Mouse (Mus musculus): ENCODE results near the gene Clca3a2. TPM values are rescaled to one million over a fixed set of nuclear protein-coding genes. Genes with fewer than 3 reads are reported as not detected.
A peak's percentile ranks its signal among the peaks of the same experiment; 100 is the strongest.
"Not testable (repeated sequence)": the region's sequence is repeated elsewhere in the genome, so short reads cannot be mapped to it uniquely, and the experiment has no call there.

Clca3a2 gene
- polyA plus RNA-seq (2015; fragmentation: Nextera tagmentation; extraction: Ambion mirVana), result 0.04 TPM in 1 of 2 replicates, not detected in the other

DNA sequence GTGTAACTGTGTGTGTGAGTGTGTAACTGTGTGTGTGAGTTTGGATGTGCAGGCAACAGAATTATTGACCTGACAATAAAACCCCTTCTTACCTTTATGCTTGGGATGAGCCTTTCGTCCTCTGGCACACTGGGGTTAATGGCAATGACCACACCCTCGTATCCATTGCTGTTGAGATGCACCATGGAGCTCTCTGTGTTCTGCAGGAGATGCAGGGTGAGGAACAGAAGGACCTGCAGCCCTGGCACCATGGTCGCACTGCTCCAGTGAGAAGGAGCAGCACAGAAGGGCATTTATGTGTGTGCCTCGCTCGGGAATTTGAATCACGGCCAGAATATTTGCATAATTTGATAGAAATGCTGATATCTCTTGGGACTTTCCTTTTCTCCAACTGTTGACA, at the start of gene Clca3a2:
Gene Clca3a2, minus strand, starts transcription at position 276 of the 400 bp plus-strand sequence.
- not testable (repeated sequence) for H3K4me3 ChIP-seq (ENCODE audit: low read length); H3K4me1 ChIP-seq (ENCODE audit: control insufficient read depth, insufficient read depth, low read depth, low read length); H3K4me2 ChIP-seq (ENCODE audit: low read length); H3K9me3 ChIP-seq (ENCODE audit: control insufficient read depth, low read length); H3K9ac ChIP-seq (ENCODE audit: low read depth, low read length); ATAC-seq; H3K36me3 ChIP-seq (ENCODE audit: control insufficient read depth, insufficient read depth, low read length); H3K27ac ChIP-seq (ENCODE audit: low read depth, low read length); H3K27me3 ChIP-seq (replicated peaks; ENCODE audit: control insufficient read depth, insufficient read depth, low read length)
- 58% methylated on average over 6 of the region's 6 CpGs for WGBS

GRCm38 (mm10) chr3:144849584-144849983, 30.3 kb upstream of the Clca3a2 start:
- Histone ChIP-seq H3K27ac (ENCODE audit: low read depth, low read length) (no peak overlapping the region), H3K4me3 (ENCODE audit: low read length) (no peak overlapping the region), H3K9ac (ENCODE audit: low read depth, low read length) (no peak overlapping the region), H3K9me3 (ENCODE audit: control insufficient read depth, low read length) (no peaks in the 10 kb centered on the region), H3K4me1 (ENCODE audit: control insufficient read depth, insufficient read depth, low read depth, low read length) (no peaks in the 10 kb centered on the region), H3K4me2 (ENCODE audit: low read length) (no peak overlapping the region), H3K36me3 (ENCODE audit: control insufficient read depth, insufficient read depth, low read length) (no peaks in the 10 kb centered on the region), H3K27me3 (replicated peaks; ENCODE audit: control insufficient read depth, insufficient read depth, low read length) (no peaks in the 10 kb centered on the region)
- 68% methylated on average over 4 of the region's 4 CpGs for WGBS
- no peak for ATAC-seq

DNA sequence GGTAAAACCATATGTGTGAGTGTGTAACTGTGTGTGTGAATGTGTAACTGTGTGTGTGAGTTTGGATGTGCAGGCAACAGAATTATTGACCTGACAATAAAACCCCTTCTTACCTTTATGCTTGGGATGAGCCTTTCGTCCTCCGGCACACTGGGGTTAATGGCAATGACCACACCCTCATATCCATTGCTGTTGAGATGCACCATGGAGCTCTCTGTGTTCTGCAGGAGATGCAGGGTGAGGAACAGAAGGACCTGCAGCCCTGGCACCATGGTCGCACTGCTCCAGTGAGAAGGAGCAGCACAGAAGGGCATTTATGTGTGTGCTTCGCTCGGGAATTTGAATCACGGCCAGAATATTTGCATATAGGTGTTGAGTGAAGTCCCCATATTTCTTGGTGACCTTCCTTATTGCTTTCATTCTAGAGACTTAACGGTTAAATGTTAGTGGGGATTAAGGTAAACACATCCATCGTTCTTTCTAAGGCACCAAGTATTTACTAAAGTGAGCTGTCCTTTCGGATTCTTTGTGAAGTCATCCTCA, 29.8 kb upstream of the Clca3a2 start, which contains the start of gene Clca3b:
Gene Clca3b, minus strand, starts transcription at position 344 of the 543 bp plus-strand sequence.
- not testable (repeated sequence) for H3K4me3 ChIP-seq (ENCODE audit: low read length); H3K9ac ChIP-seq (ENCODE audit: low read depth, low read length); ATAC-seq; H3K27ac ChIP-seq (ENCODE audit: low read depth, low read length); H3K4me1 ChIP-seq (ENCODE audit: control insufficient read depth, insufficient read depth, low read depth, low read length); H3K9me3 ChIP-seq (ENCODE audit: control insufficient read depth, low read length); H3K36me3 ChIP-seq (ENCODE audit: control insufficient read depth, insufficient read depth, low read length); H3K4me2 ChIP-seq (ENCODE audit: low read length); H3K27me3 ChIP-seq (replicated peaks; ENCODE audit: control insufficient read depth, insufficient read depth, low read length)
- WGBS, result 87% methylated on average over 8 of the region's 9 CpGs

GRCm38 (mm10) chr3:144827257-144827656, 8.0 kb upstream of the Clca3a2 start:
- no peak overlapping the region for H3K4me3 ChIP-seq (ENCODE audit: low read length)
- 82% methylated on average over 6 of the region's 6 CpGs for WGBS

GRCm38 (mm10) chr3:144825151-144825550, 5.9 kb upstream of the Clca3a2 start:
- no peaks in the 10 kb centered on the region for H3K4me1 ChIP-seq (ENCODE audit: control insufficient read depth, insufficient read depth, low read depth, low read length)
- H3K27me3 ChIP-seq (replicated peaks; ENCODE audit: control insufficient read depth, insufficient read depth, low read length), result no peaks in the 10 kb centered on the region
- H3K36me3 ChIP-seq (ENCODE audit: control insufficient read depth, insufficient read depth, low read length), result no peaks in the 10 kb centered on the region
- no peak overlapping the region for H3K4me2 ChIP-seq (ENCODE audit: low read length)
- WGBS, result 19% methylated on average over 10 of the region's 10 CpGs
- no peak overlapping the region for H3K27ac ChIP-seq (ENCODE audit: low read depth, low read length)
- H3K9me3 ChIP-seq (ENCODE audit: control insufficient read depth, low read length), result no peaks in the 10 kb centered on the region
- no peak overlapping the region for H3K4me3 ChIP-seq (ENCODE audit: low read length)
- H3K9ac ChIP-seq (ENCODE audit: low read depth, low read length), result no peak overlapping the region
- peak; percentile 79 for ATAC-seq

More at GRCm38 (mm10) chr3:144827257-144827656, 8.0 kb upstream of the Clca3a2 start:
- no peaks in the 10 kb centered on the region for H3K36me3 ChIP-seq (ENCODE audit: control insufficient read depth, insufficient read depth, low read length)
- H3K9me3 ChIP-seq (ENCODE audit: control insufficient read depth, low read length), result no peaks in the 10 kb centered on the region
- ATAC-seq, result no peak
- no peaks in the 10 kb centered on the region for H3K27me3 ChIP-seq (replicated peaks; ENCODE audit: control insufficient read depth, insufficient read depth, low read length)
- H3K27ac ChIP-seq (ENCODE audit: low read depth, low read length), result no peak overlapping the region
- H3K4me2 ChIP-seq (ENCODE audit: low read length), result no peak overlapping the region
- H3K9ac ChIP-seq (ENCODE audit: low read depth, low read length), result no peak overlapping the region
- no peaks in the 10 kb centered on the region for H3K4me1 ChIP-seq (ENCODE audit: control insufficient read depth, insufficient read depth, low read depth, low read length)

DNA sequence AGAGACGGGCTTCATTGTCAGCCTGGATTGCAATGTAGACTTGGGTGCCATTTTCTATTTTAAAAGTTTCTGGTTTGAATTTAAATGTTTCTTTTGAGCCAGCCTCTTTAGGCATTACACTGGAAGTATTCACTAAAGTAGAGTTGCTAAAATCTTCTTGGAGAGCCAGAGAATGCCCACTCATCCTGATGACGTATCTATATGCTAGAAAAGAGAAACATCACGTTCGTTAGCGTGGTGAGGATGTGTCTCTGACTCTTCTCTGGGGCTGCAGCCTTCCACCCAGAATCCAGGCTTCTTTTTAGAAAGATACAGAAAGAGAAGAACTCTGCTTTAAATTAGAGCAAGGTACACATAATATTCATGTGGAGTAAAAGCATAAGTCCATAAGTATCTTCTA, 4.0 kb upstream of the Clca3a2 start:
- Histone ChIP-seq H3K4me3 (ENCODE audit: low read length) (no peak overlapping the region), H3K9ac (ENCODE audit: low read depth, low read length) (no peak overlapping the region), H3K4me2 (ENCODE audit: low read length) (no peak overlapping the region), H3K27ac (ENCODE audit: low read depth, low read length) (no peak overlapping the region), H3K9me3 (ENCODE audit: control insufficient read depth, low read length) (no peaks in the 10 kb centered on the region), H3K4me1 (ENCODE audit: control insufficient read depth, insufficient read depth, low read depth, low read length) (no peaks in the 10 kb centered on the region), H3K36me3 (ENCODE audit: control insufficient read depth, insufficient read depth, low read length) (no peaks in the 10 kb centered on the region), H3K27me3 (replicated peaks; ENCODE audit: control insufficient read depth, insufficient read depth, low read length) (no peaks in the 10 kb centered on the region)
- WGBS, result 78% methylated on average over 5 of the region's 5 CpGs
- ATAC-seq, result no peak

- Histone ChIP-seq H3K9me3 (ENCODE audit: control insufficient read depth, low read length) (no peaks in the 10 kb centered on the region), H3K4me3 (ENCODE audit: low read length) (no peak overlapping the region), H3K4me1 (ENCODE audit: control insufficient read depth, insufficient read depth, low read depth, low read length) (no peaks in the 10 kb centered on the region), H3K27ac (ENCODE audit: low read depth, low read length) (no peak overlapping the region), H3K4me2 (ENCODE audit: low read length) (no peak overlapping the region), H3K27me3 (replicated peaks; ENCODE audit: control insufficient read depth, insufficient read depth, low read length) (no peaks in the 10 kb centered on the region), H3K36me3 (ENCODE audit: control insufficient read depth, insufficient read depth, low read length) (no peaks in the 10 kb centered on the region), H3K9ac (ENCODE audit: low read depth, low read length) (no peak overlapping the region)
- no peak for ATAC-seq
- 74% methylated on average over 1 of the region's 1 CpGs for WGBS
These were observed 1.3 kb upstream of the Clca3a2 start for GRCm38 (mm10) chr3:144820632-144821031.

GRCm38 (mm10) chr3:144813336-144813735, 6.0 kb downstream of the Clca3a2 start:
- WGBS, result 91% methylated on average over 6 of the region's 6 CpGs
- not testable (repeated sequence) for H3K4me1 ChIP-seq (ENCODE audit: control insufficient read depth, insufficient read depth, low read depth, low read length); H3K9ac ChIP-seq (ENCODE audit: low read depth, low read length); H3K36me3 ChIP-seq (ENCODE audit: control insufficient read depth, insufficient read depth, low read length); H3K27ac ChIP-seq (ENCODE audit: low read depth, low read length); H3K9me3 ChIP-seq (ENCODE audit: control insufficient read depth, low read length); H3K4me3 ChIP-seq (ENCODE audit: low read length); H3K27me3 ChIP-seq (replicated peaks; ENCODE audit: control insufficient read depth, insufficient read depth, low read length); ATAC-seq; H3K4me2 ChIP-seq (ENCODE audit: low read length)

- Histone ChIP-seq H3K4me3 (ENCODE audit: low read length) (no peak overlapping the region), H3K4me1 (ENCODE audit: control insufficient read depth, insufficient read depth, low read depth, low read length) (no peaks in the 10 kb centered on the region), H3K36me3 (ENCODE audit: control insufficient read depth, insufficient read depth, low read length) (no peaks in the 10 kb centered on the region), H3K4me2 (ENCODE audit: low read length) (no peak overlapping the region), H3K9ac (ENCODE audit: low read depth, low read length) (no peak overlapping the region), H3K9me3 (ENCODE audit: control insufficient read depth, low read length) (no peaks in the 10 kb centered on the region), H3K27me3 (replicated peaks; ENCODE audit: control insufficient read depth, insufficient read depth, low read length) (no peaks in the 10 kb centered on the region), H3K27ac (ENCODE audit: low read depth, low read length) (no peak overlapping the region)
- 28% methylated on average over 3 of the region's 3 CpGs for WGBS
- no peak for ATAC-seq
These were observed 7.5 kb downstream of the Clca3a2 start for GRCm38 (mm10) chr3:144811821-144812220.
